Mouse (Mus musculus): ENCODE results near the gene Kat7.

DNA sequence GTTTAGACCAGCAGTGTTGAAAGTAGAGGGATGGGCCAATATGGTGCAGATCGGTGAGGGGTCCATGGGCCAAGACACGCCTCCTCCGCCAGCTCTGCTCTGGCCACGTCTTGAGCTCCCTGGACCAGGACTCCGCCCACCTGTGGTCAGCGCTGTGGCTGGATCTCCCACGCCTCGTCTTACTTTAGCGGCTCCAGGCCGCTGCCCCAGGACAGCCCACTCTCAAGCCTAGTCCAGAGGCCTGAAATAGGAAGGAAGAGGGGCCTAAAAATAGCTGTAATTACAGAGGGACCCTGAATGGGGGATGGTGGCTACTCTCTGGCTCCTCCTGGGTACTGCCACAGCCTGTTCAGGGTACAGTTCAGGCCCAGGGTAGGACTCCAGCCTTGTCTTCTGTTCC is 59.9 kb downstream of the Kat7 start:
- TF ChIP-seq CTCF (IDR thresholded peaks at IDR 0.05; ENCODE audit: control insufficient read depth, insufficient read depth, insufficient read length) (no peak), CEBPB (IDR thresholded peaks at IDR 0.05; ENCODE audit: low read depth) (no peak), MYOD1 (IDR thresholded peaks at IDR 0.05; ENCODE audit: control insufficient read depth, insufficient read length, low read depth) (no peak), MYOG (IDR thresholded peaks at IDR 0.05; ENCODE audit: control insufficient read depth, extremely low read depth, insufficient read length) (no peak)

Measured in C2C12 (cell line).